Mouse (Mus musculus) CH12.LX (cell line): ENCODE data around the gene Rlbp1. TPM values are rescaled to one million over a fixed set of nuclear protein-coding genes. Genes with fewer than 3 reads are reported as not detected.

Source experiments
- DNase-seq: peaks from one replicate; pipeline ENCODE4 v3.0.0-alpha.2; 2013; ENCODE audit errors: extremely low read depth
- H3K27ac ChIP-seq: 2 replicates; pipeline ENCODE4 v1.5.1; 2012; ENCODE audit warnings: low read depth, mild to moderate bottlenecking, control low read depth, moderate library complexity; ENCODE audit not compliant: insufficient read depth
- H3K27me3 ChIP-seq: replicated peaks from 2 replicates; pipeline ENCODE3; 2012; ENCODE audit warnings: inconsistent platforms
- H3K36me3 ChIP-seq, 2 experiments: replicated peaks in 1 of 2; 2 replicates each; pipeline versions ENCODE3 to v1.6.1; 2012; ENCODE audit warnings: inconsistent platforms in 1 of 2, low read length in 1 of 2, mild to moderate bottlenecking in 1 of 2, mixed read lengths in 1 of 2, moderate library complexity in 1 of 2; ENCODE audit not compliant: control insufficient read depth in 1 of 2, insufficient read depth in 1 of 2
- H3K4me1 ChIP-seq, 2 experiments: 2 replicates each; pipeline ENCODE4 v1.6.1; 2012; ENCODE audit warnings: inconsistent platforms in 1 of 2, moderate library complexity in 1 of 2; ENCODE audit not compliant: insufficient read depth in 2 of 2, control insufficient read depth in 1 of 2
- H3K4me2 ChIP-seq: 2 replicates; pipeline ENCODE4 v1.6.1; 2012; ENCODE audit warnings: low read depth, mild to moderate bottlenecking, control low read depth; ENCODE audit not compliant: poor library complexity, insufficient read depth, severe bottlenecking
- H3K4me3 ChIP-seq, 3 experiments: fragments of 150-350 bp in 1 of 3; sonication (generic) in 1 of 3; replicated peaks in 1 of 3; 2 replicates each; pipeline versions ENCODE3 to v1.5.1; 2011 to 2012; ENCODE audit warnings: low read depth in 2 of 3, low read length in 2 of 3, mild to moderate bottlenecking in 2 of 3, moderate library complexity in 2 of 3, control low read depth in 1 of 3, improper control_type of control experiment in 1 of 3, inconsistent platforms in 1 of 3, mixed read lengths in 1 of 3; ENCODE audit not compliant: poor library complexity in 1 of 3
- H3K79me2 ChIP-seq: replicated peaks from 2 replicates; pipeline ENCODE4 v1.6.1; 2012; ENCODE audit warnings: mild to moderate bottlenecking, moderate library complexity; ENCODE audit not compliant: control insufficient read depth, poor library complexity, insufficient read depth, severe bottlenecking; ENCODE audit errors: extremely low read depth
- H3K9ac ChIP-seq: 2 replicates; pipeline ENCODE4 v1.6.1; 2012; ENCODE audit warnings: low read depth, mild to moderate bottlenecking, control low read depth, moderate library complexity; ENCODE audit not compliant: insufficient read depth
- H3K9me3 ChIP-seq: replicated peaks from 2 replicates; pipeline ENCODE3; 2012; ENCODE audit warnings: low read length, inconsistent platforms, mixed read lengths
- BHLHE40 ChIP-seq: IDR thresholded peaks from 2 replicates; pipeline ENCODE4 v1.6.1; 2011; ENCODE audit warnings: mild to moderate bottlenecking, low read depth, low read length, improper control_type of control experiment
- CHD1 ChIP-seq: IDR thresholded peaks from 2 replicates; pipeline ENCODE4 v1.6.1; 2012; ENCODE audit warnings: low read depth, low read length, improper control_type of control experiment, inconsistent platforms
- CHD2 ChIP-seq: IDR thresholded peaks from 2 replicates; pipeline ENCODE4 v1.6.1; 2011; ENCODE audit warnings: low read length, improper control_type of control experiment
- CTCF ChIP-seq, 2 experiments: IDR thresholded peaks in 1 of 2; conservative IDR thresholded peaks in 1 of 2; 2 replicates each; pipeline ENCODE4 v1.5.1; 2011 to 2012; ENCODE audit warnings: low read depth in 2 of 2, low read length in 2 of 2, improper control_type of control experiment in 1 of 2, inconsistent platforms in 1 of 2, mild to moderate bottlenecking in 1 of 2, moderate library complexity in 1 of 2
- E2F4 ChIP-seq: IDR thresholded peaks from 2 replicates; pipeline ENCODE4 v1.6.1; 2011; ENCODE audit warnings: low read depth, low read length, improper control_type of control experiment; ENCODE audit not compliant: insufficient replicate concordance
- ELF1 ChIP-seq: IDR thresholded peaks from 2 replicates; pipeline ENCODE4 v1.6.1; 2014; ENCODE audit warnings: low read depth, mild to moderate bottlenecking, inconsistent platforms, low read length, improper control_type of control experiment
- EP300 ChIP-seq: IDR thresholded peaks from 2 replicates; pipeline ENCODE4 v1.6.1; 2011; ENCODE audit warnings: low read length, improper control_type of control experiment
- ETS1 ChIP-seq: conservative IDR thresholded peaks from 2 replicates; pipeline ENCODE4 v1.6.1; 2012; ENCODE audit warnings: low read depth, mild to moderate bottlenecking, inconsistent platforms, low read length, improper control_type of control experiment, moderate library complexity
- GABPA ChIP-seq: IDR thresholded peaks from 2 replicates; pipeline ENCODE4 v1.6.1; 2012; ENCODE audit warnings: low read depth, low read length, improper control_type of control experiment, inconsistent platforms; ENCODE audit not compliant: insufficient replicate concordance
- HCFC1 ChIP-seq: IDR thresholded peaks from 2 replicates; pipeline ENCODE4 v1.6.1; 2012; ENCODE audit warnings: low read depth, mild to moderate bottlenecking, inconsistent platforms, low read length, improper control_type of control experiment
- IRF4 ChIP-seq: IDR thresholded peaks from 2 replicates; pipeline ENCODE4 v1.6.1; 2014; ENCODE audit warnings: low read depth, mild to moderate bottlenecking, inconsistent platforms, low read length, improper control_type of control experiment
- JUN ChIP-seq: IDR thresholded peaks from 2 replicates; pipeline ENCODE4 v1.6.1; 2011; ENCODE audit warnings: low read depth, mild to moderate bottlenecking, low read length, improper control_type of control experiment, moderate library complexity; ENCODE audit not compliant: insufficient read depth
- JUND ChIP-seq: conservative IDR thresholded peaks from 2 replicates; pipeline ENCODE4 v1.6.1; 2011; ENCODE audit warnings: low read depth, low read length, improper control_type of control experiment
- KAT2A ChIP-seq: IDR thresholded peaks from 2 replicates; pipeline ENCODE4 v1.6.1; 2012; ENCODE audit warnings: low read length, improper control_type of control experiment, inconsistent platforms; ENCODE audit not compliant: insufficient replicate concordance
- MAFK ChIP-seq: IDR thresholded peaks from 2 replicates; pipeline ENCODE4 v1.6.1; 2011; ENCODE audit warnings: low read length, improper control_type of control experiment; ENCODE audit not compliant: insufficient replicate concordance
- MAX ChIP-seq: IDR thresholded peaks from 2 replicates; pipeline ENCODE4 v1.6.1; 2011; ENCODE audit warnings: low read length, improper control_type of control experiment
- MAZ ChIP-seq: IDR thresholded peaks from 2 replicates; pipeline ENCODE4 v1.6.1; 2012; ENCODE audit warnings: low read depth, mild to moderate bottlenecking, inconsistent platforms, low read length, improper control_type of control experiment, moderate library complexity
- MEF2A ChIP-seq: IDR thresholded peaks from 2 replicates; pipeline ENCODE4 v1.6.1; 2014; ENCODE audit warnings: low read depth, mild to moderate bottlenecking, inconsistent platforms, low read length, improper control_type of control experiment, borderline replicate concordance
- MXI1 ChIP-seq: IDR thresholded peaks from 2 replicates; pipeline ENCODE4 v1.6.1; 2011; ENCODE audit warnings: mild to moderate bottlenecking, low read depth, low read length, improper control_type of control experiment
- MYC ChIP-seq: IDR thresholded peaks from 2 replicates; pipeline ENCODE4 v1.6.1; 2011; ENCODE audit warnings: low read depth, mild to moderate bottlenecking, improper control_type of control experiment, low read length
- NELFE ChIP-seq: IDR thresholded peaks from 2 replicates; pipeline ENCODE4 v1.6.1; 2011; ENCODE audit warnings: low read depth, low read length, improper control_type of control experiment
- NRF1 ChIP-seq: IDR thresholded peaks from 2 replicates; pipeline ENCODE4 v1.6.1; 2014; ENCODE audit warnings: low read depth, mild to moderate bottlenecking, inconsistent platforms, low read length, improper control_type of control experiment, moderate library complexity
- PAX5 ChIP-seq: IDR thresholded peaks from 2 replicates; pipeline ENCODE4 v1.6.1; 2012; ENCODE audit warnings: low read length, inconsistent platforms, mixed read lengths
- POLR2A ChIP-seq: IDR thresholded peaks from 2 replicates; pipeline ENCODE4 v1.6.1; 2011; ENCODE audit warnings: low read depth, mild to moderate bottlenecking, improper control_type of control experiment, low read length
- POLR2AphosphoS2 ChIP-seq: IDR thresholded peaks from 2 replicates; pipeline ENCODE4 v1.6.1; 2011; ENCODE audit warnings: low read depth, low read length, improper control_type of control experiment
- RAD21 ChIP-seq: IDR thresholded peaks from 2 replicates; pipeline ENCODE4 v1.6.1; 2011; ENCODE audit warnings: low read depth, mild to moderate bottlenecking, low read length, improper control_type of control experiment, moderate library complexity
- RCOR1 ChIP-seq: conservative IDR thresholded peaks from 2 replicates; pipeline ENCODE4 v1.6.1; 2012; ENCODE audit warnings: low read depth, mild to moderate bottlenecking, inconsistent platforms, low read length, improper control_type of control experiment
- SIN3A ChIP-seq: IDR thresholded peaks from 2 replicates; pipeline ENCODE4 v1.6.1; 2012; ENCODE audit warnings: low read length, improper control_type of control experiment, inconsistent platforms
- SMC3 ChIP-seq: IDR thresholded peaks from 2 replicates; pipeline ENCODE4 v1.6.1; 2011; ENCODE audit warnings: low read depth, low read length, improper control_type of control experiment
- TBP ChIP-seq: conservative IDR thresholded peaks from 2 replicates; pipeline ENCODE4 v1.6.1; 2011; ENCODE audit warnings: low read depth, low read length, improper control_type of control experiment
- TCF12 ChIP-seq: IDR thresholded peaks from 2 replicates; pipeline ENCODE4 v1.6.1; 2014; ENCODE audit warnings: low read depth, mild to moderate bottlenecking, inconsistent platforms, low read length, improper control_type of control experiment
- UBTF ChIP-seq: IDR thresholded peaks from 2 replicates; pipeline ENCODE4 v1.6.1; 2012; ENCODE audit warnings: low read depth, mild to moderate bottlenecking, inconsistent platforms, low read length, improper control_type of control experiment, moderate library complexity
- USF1 ChIP-seq: IDR thresholded peaks from 2 replicates; pipeline ENCODE4 v1.6.1; 2014; ENCODE audit warnings: low read depth, mild to moderate bottlenecking, inconsistent platforms, low read length, improper control_type of control experiment
- USF2 ChIP-seq: conservative IDR thresholded peaks from 2 replicates; pipeline ENCODE4 v1.6.1; 2011; ENCODE audit warnings: low read depth, low read length, improper control_type of control experiment
- ZC3H11A ChIP-seq: IDR thresholded peaks from 2 replicates; pipeline ENCODE4 v1.6.1; 2012; ENCODE audit warnings: low read depth, mild to moderate bottlenecking, inconsistent platforms, low read length, improper control_type of control experiment
- ZKSCAN1 ChIP-seq: IDR thresholded peaks from 2 replicates; pipeline ENCODE4 v1.6.1; 2012; ENCODE audit warnings: low read depth, inconsistent platforms, low read length, improper control_type of control experiment, borderline replicate concordance
- ZMIZ1 ChIP-seq: IDR thresholded peaks from 2 replicates; pipeline ENCODE4 v1.6.1; 2012; ENCODE audit warnings: low read depth, mild to moderate bottlenecking, inconsistent platforms, low read length, improper control_type of control experiment
- ZNF384 ChIP-seq: IDR thresholded peaks from 2 replicates; pipeline ENCODE4 v1.6.1; 2012; ENCODE audit warnings: low read depth, low read length, improper control_type of control experiment, inconsistent platforms
- dilution Hi-C: fragments of 300-500 bp; cut with MboI; formaldehyde crosslinking; loops from 2 replicates; pipeline ENCODE4 v1.14.3; 2020; ENCODE audit warnings: low sequenced_read_pairs; ENCODE audit not compliant: extremely low pct_unique_long_range_greater_than_20kb, extremely low pct_ligation_motif_present
- in situ Hi-C: fragments of 300-500 bp; cut with MboI; formaldehyde crosslinking; loops from 3 replicates; pipeline ENCODE4 v1.14.3; 2019; ENCODE audit warnings: low sequenced_read_pairs, low pct_ligation_motif_present, low pct_unique_long_range_greater_than_20kb, mixed read lengths
- polyA plus RNA-seq: library from polyadenylated mRNA; unstranded; fragments of >175 nt; gene quantifications from 2 replicates; pipeline ENCODE4 v1.2.1, GENCODE M21; 2012; ENCODE audit warnings: low read depth; ENCODE audit not compliant: insufficient read length
- total RNA-seq, 2 experiments: library from RNA; depleted of rRNA; stranded (reverse); fragments of 300-350 nt in 1 of 2; fragments of >200 nt in 1 of 2; gene quantifications; 2 replicates each; pipeline ENCODE4 v1.2.3; 2012 to 2014

Gene Rlbp1
- total and polyA plus RNA-seq, 3 experiments = 2.5 to 24.2 (median 8.4) TPM

- H3K27ac ChIP-seq = peak within 1 kb of the TSS; percentile 71
- peak within 1 kb of the TSS; percentile 73 for H3K4me2 ChIP-seq
- peaks cover 12 to 43% of the 10 kb centered on the region in 2 experiments for H3K4me1 ChIP-seq
- no peaks in the 10 kb centered on the region for H3K9me3 ChIP-seq
- H3K9ac ChIP-seq = peak within 1 kb of the TSS; percentile 49
- H3K4me3 ChIP-seq = peak within 1 kb of the TSS; percentile 85 to 98 (median 93)
- H3K27me3 ChIP-seq = no peaks in the 10 kb centered on the region
- peaks cover 7 to 23% of the 10 kb centered on the region in 2 experiments for H3K36me3 ChIP-seq
- H3K79me2 ChIP-seq = no peaks in the 10 kb centered on the region
- peak; percentile 93 for DNase-seq
- TF ChIP-seq TBP = peak; percentile 76; the same call in 1 of the 2 replicates
- TF ChIP-seq TCF12 = peak; percentile 71; the same call in 1 of the 2 replicates
- TF ChIP-seq MEF2A = peak; percentile 34; the same call in 1 of the 2 replicates
- peak; percentile 44 for TF ChIP-seq NRF1
- TF ChIP-seq KAT2A = 0 out of 2 replicates have a peak, but pooled peaks have one; percentile 33
- peak; percentile 78; the same call in 1 of the 2 replicates for TF ChIP-seq POLR2AphosphoS2
- TF ChIP-seq HCFC1 = peak; percentile 75
- peak; percentile 91 for TF ChIP-seq ELF1
- no peak for TF ChIP-seq USF1
- TF ChIP-seq CTCF (conservative IDR thresholded peaks at IDR 0.05 in 1 of 2, IDR thresholded peaks at IDR 0.05 in 1 of 2; ENCODE audit: low read depth in 2 of 2, low read length in 2 of 2) = no peak
- peak; percentile 95 for TF ChIP-seq MXI1
- no peak for TF ChIP-seq MAFK
- TF ChIP-seq CHD1 = peak; percentile 99
- TF ChIP-seq MAZ = 0 out of 2 replicates have a peak, but pooled peaks have one; percentile 44
- no peak for TF ChIP-seq RCOR1
- no peak for TF ChIP-seq JUND
- TF ChIP-seq EP300 = no peak
- no peak for TF ChIP-seq ZKSCAN1
- TF ChIP-seq IRF4 = peak; percentile 52; the same call in 1 of the 2 replicates
- peak; percentile 50 for TF ChIP-seq MAX
- TF ChIP-seq ZNF384 = no peak
- no peak for TF ChIP-seq SMC3
- TF ChIP-seq NELFE = peak; percentile 72
- no peak; the same call in 1 of the 2 replicates for TF ChIP-seq MYC
- no peak for TF ChIP-seq USF2
- TF ChIP-seq ZC3H11A = no peak
- peak; percentile 79 for TF ChIP-seq POLR2A
- no peak for TF ChIP-seq UBTF
- TF ChIP-seq ZMIZ1 = peak; percentile 87
- peak; percentile 86 for TF ChIP-seq SIN3A
- no peak for TF ChIP-seq RAD21
- TF ChIP-seq ETS1 = peak; percentile 27; the same call in 1 of the 2 replicates
- no peak for TF ChIP-seq JUN
- TF ChIP-seq PAX5 = no peak
- TF ChIP-seq E2F4 = peak; percentile 96
- TF ChIP-seq CHD2 = no peak
- TF ChIP-seq GABPA = no peak
- peak; percentile 80 for TF ChIP-seq BHLHE40
- dilution Hi-C loops = no loop called here
- in situ Hi-C loops = no loop called here
Measured at GRCm38 (mm10) chr7:79391883-79392649, 5.2 kb upstream of the Rlbp1 start, which contains the start of gene Fanci. Fanci (plus strand) TSS chr7:79391929.
